Mouse (Mus musculus): ENCODE measurements around the gene Ngef. TPM values are rescaled to one million over a fixed set of nuclear protein-coding genes. Genes with fewer than 3 reads are reported as not detected.

The Ngef gene
- total RNA-seq (2014; fragmentation: Nextera tagmentation) = not detected in 2 replicates
- not detected in 2 replicates for total RNA-seq (2017)

DNA sequence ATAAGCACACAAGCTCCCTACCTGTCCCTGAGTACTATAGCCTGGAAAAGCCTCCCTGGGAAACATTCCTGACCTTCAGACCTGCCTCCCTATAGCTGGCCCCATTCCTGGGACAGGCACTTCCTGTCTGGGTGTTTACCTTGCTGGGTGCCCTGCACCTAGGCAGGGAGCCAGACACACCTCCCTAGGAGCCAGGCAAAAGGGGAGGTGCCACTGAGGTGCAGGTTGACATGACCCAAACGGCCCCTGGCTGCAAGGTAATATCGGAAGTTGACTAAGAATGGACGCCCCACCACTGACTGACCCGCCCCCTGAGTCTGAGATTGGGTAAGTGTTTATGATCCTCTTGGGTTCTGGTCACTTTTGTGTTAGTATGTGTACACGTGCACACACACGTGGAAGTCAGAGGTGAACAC, at the start of gene Ngef:
Ngef (minus strand) TSS at position 71 of the 416 bp plus-strand sequence.
- ATAC-seq (replicated peaks; ENCODE audit: low FRiP score, low TSS enrichment, poor library complexity, severe bottlenecking) = no peak

DNA sequence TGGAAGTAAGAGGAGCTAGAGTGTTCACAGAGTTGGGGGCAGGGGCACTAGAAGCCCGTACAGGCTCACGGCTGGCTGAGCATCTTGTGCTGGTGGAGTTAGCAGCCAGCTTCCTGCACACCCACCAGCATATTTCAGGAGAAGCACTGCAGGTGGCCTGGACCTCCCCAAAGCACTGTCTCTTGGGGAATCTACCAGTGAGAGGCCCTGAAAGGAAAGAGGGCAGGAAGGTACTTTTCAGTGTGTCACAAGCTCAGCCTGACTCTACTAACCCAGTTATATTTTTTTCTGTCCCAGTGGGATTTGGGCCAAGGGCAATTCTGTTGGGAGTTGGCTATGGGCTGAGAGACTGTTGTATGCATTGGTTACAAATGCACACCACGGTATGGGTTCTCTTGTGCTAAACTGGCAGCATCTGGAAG, 48.2 kb upstream of the Ngef start:
- no peak for ATAC-seq (replicated peaks; ENCODE audit: low FRiP score, low TSS enrichment, poor library complexity, severe bottlenecking)

DNA sequence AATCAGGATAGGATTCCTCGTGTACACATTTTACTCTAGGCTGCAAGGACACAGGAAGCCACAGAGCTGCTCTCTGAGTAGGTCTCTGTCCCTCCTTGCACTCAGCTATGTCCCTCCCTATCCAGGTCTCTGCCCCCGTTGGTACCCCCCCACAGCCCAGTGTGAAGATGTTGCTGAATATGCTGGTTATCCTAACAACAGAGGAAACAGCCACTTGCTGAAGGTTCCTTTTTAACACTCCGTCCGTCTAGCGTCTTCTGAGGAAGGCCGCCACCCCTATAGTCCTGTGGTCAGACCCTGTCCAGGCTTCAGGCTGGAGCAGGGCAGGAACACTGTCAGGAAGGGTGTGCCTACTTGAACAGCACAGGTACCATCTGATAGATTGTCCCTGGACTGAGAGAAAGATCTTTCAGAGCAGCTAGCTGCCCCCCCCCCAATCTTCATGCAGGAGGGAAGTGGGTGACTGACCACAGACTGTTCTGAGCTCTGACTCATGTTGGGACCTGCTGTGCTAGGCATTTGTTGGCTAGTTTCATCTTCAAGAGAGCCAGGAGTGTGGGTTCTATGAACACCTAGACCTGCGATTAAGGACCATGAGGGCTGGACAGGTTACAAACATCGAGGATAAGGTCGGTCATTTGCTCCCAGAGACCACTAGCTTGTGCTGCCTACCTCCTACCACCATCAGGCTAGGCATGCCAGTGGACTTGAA, 47.6 kb upstream of the Ngef start:
- ATAC-seq (replicated peaks; ENCODE audit: low FRiP score, low TSS enrichment, poor library complexity, severe bottlenecking) = no peak; the same call in 1 of the 2 replicates

GRCm38 (mm10) chr1:87620693-87621092, 47.0 kb upstream of the Ngef start:
- ATAC-seq (replicated peaks; ENCODE audit: low FRiP score, low TSS enrichment, poor library complexity, severe bottlenecking) = 0 out of 2 replicates have a peak, but pooled peaks have one; percentile 5

DNA sequence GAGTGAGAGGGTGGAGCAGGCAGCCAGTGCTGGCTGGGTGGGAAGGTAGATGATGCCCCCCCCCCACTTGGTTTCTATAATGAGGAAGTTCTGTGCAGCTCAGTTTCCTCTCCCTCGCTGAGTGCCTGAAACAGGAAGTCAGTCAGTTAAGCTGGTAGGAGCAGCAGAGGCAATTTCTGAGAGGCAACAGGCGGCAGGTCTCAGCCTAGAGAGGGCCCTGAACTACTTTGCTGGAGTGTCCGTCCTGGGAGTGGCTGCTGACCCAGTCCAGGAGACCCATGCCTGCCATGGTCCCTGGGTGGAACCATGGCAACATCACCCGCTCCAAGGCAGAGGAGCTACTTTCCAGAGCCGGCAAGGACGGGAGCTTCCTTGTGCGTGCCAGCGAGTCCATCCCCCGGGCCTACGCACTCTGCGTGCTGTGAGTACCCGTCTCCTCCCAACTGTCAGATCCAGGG, 46.6 kb upstream of the Ngef start, which contains the start of gene Inpp5d:
Inpp5d (plus strand) TSS at position 102 of the 458 bp plus-strand sequence.
- ATAC-seq (replicated peaks; ENCODE audit: low FRiP score, low TSS enrichment, poor library complexity, severe bottlenecking) = peak; percentile 66

DNA sequence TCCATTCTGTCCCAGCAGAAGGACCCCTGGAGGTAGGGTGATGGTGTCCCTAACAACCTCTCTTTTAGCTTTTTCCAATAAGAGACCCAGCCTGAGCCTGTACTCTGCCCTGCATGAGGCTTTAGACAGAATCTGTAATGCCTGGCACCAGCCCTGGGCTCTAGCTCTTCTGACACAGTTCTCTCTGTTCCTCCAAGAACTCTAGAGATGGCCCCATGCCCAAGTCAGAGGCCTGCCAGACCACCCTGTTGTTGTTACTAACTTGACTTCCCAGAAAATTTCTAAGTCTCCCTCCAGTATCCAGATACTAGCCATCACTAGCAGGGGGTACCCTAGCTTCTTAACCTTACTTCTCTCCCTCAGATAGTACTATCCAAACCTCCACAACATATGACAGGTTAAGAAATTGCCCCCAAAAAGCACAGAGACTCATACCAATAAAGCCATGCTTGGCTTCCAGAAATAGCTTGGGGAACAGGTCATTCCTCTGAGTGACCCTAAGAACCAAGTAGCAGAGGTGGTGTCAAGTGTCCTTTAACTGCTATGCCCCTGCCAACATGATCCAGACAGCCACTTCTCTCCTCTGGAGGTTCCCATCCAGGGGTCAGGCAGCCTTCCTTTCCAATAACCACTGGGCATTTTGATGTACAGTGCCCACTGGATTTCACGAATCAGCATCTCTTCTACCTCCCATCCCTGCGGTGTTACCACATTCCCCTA, 41.1 kb upstream of the Ngef start:
- ATAC-seq (replicated peaks; ENCODE audit: low FRiP score, low TSS enrichment, poor library complexity, severe bottlenecking) = no peak

- peak; percentile 60 for ATAC-seq (replicated peaks; ENCODE audit: low FRiP score, low TSS enrichment, poor library complexity, severe bottlenecking)
Observed at GRCm38 (mm10) chr1:87608416-87609046, 34.9 kb upstream of the Ngef start.

GRCm38 (mm10) chr1:87607385-87608091, 33.9 kb upstream of the Ngef start:
- ATAC-seq (replicated peaks; ENCODE audit: low FRiP score, low TSS enrichment, poor library complexity, severe bottlenecking) = peak; percentile 76

DNA sequence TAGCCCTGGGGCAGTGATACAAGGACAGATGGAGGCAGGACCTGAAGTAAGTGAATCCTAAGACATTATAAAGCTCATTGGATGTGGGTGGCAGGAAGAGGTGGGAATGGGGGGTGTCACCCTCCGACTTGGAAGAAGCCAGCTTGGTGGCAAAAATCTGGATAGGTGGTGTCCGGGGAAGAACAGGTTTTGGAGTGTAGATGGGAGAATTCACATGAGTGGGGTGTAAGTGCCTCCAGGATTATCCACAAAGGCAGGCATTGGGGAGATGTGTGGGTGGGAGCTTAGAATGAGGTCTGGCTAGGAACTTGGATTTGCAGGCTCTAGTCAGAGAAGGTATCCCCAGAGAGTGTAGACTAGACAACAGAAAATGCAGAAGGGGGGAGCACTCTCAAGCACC, 31.6 kb upstream of the Ngef start:
- no peak for ATAC-seq (replicated peaks; ENCODE audit: low FRiP score, low TSS enrichment, poor library complexity, severe bottlenecking)

DNA sequence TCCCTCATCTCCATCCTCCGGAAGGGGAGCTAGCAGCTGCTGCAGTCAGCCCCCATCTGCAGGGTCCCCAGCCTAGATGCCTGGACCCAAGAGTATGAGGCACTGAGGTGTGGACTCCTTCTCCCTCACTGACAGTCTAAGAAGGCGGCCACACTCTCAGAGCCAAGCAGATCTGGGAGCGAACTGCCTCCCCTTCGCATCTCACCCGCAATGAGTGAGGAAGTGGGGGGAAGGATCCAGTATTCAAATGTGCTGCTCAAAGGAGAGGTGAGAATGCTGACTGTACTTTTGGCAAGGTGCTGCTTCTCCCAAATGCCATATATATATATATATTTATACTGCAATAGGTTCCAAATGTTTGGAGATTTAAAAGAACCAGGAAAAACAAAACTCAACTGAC, 29.7 kb upstream of the Ngef start:
- ATAC-seq (replicated peaks; ENCODE audit: low FRiP score, low TSS enrichment, poor library complexity, severe bottlenecking) = no peak

GRCm38 (mm10) chr1:87601801-87602200, 28.1 kb upstream of the Ngef start:
- no peak for ATAC-seq (replicated peaks; ENCODE audit: low FRiP score, low TSS enrichment, poor library complexity, severe bottlenecking)

DNA sequence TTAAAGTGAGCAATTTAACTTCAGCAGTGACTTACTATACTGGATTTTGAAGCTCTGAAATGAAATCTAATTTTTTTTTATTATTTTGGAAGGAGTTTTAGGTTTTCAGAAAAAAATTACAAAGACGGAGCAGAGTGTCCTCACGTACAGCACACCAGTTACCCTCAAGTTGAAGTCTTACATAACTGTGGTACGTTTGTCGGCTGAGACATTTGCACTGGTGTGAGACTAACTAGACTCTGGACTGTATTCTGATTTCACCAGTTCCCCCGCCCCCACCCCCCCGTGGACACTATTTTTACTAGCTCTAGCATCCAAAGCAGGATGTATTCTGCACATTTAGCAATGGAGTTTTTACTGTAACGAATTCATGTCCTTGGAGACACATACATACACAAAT, 26.9 kb upstream of the Ngef start:
- ATAC-seq (replicated peaks; ENCODE audit: low FRiP score, low TSS enrichment, poor library complexity, severe bottlenecking) = no peak

GRCm38 (mm10) chr1:87594671-87595070, 21.0 kb upstream of the Ngef start:
- no peak for ATAC-seq (replicated peaks; ENCODE audit: low FRiP score, low TSS enrichment, poor library complexity, severe bottlenecking)

DNA sequence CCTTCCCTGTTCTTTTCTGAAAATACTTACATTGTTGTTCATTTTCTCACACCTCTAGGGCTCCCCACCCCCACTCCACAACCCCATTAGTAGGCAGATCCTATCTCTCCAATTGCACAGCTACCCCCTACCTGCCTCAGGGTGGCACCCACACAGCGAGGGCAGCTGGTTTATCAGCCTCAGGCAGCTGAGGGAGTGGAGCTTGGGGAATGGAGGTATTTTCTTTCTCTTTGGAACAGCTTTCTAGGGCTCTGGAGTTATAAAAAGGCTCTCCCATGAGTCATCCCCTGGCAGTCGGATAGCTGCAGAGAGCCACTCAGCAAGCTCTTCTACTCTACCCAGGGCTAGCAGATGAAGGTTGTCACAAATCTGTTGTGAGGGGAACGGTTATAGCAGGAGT, 20.6 kb upstream of the Ngef start:
- 0 out of 2 replicates have a peak, but pooled peaks have one; percentile 32 for ATAC-seq (replicated peaks; ENCODE audit: low FRiP score, low TSS enrichment, poor library complexity, severe bottlenecking)

- ATAC-seq (replicated peaks; ENCODE audit: low FRiP score, low TSS enrichment, poor library complexity, severe bottlenecking) = no peak
Observed at GRCm38 (mm10) chr1:87589980-87590379, 16.3 kb upstream of the Ngef start.

DNA sequence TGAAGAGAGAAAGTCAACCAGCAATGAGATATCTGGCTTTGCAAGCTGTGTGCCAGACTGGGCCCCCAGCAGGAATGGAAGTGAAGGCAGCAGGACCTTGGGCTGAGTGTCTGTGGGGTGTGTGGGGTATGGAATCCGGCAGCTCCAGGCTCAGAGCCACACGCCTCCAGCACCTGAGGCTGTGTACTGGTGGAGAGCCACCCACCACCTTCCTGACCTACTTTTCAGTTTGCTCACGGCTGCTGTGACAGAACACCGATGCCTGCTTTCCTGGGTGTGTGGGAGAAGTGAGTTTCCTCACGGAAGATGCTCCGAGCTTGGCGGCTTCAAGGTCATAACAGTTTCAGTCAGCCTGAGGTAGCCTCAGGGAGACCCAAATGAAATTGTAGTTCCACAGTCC, 15.5 kb upstream of the Ngef start:
- no peak for ATAC-seq (replicated peaks; ENCODE audit: low FRiP score, low TSS enrichment, poor library complexity, severe bottlenecking)

DNA sequence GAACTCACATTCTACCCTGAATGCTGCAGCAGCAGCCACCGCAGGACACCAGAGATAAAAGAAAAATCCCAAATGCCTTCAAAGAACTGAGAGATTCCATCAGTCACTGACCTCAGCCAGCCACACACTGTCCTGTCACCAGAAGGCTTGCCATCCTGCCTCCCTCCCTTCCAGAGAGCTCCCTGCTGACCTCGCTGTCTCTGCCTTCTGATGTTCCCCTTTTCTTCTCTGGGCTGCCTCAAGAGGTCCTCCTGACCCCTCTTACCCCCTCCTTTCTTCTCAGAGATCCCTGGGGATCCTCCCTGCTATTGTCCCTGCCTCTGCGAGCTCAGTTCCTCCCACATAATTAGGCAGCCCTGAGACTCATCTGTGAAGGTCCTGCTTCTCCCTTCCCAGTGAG, 7.2 kb upstream of the Ngef start:
- no peak for ATAC-seq (replicated peaks; ENCODE audit: low FRiP score, low TSS enrichment, poor library complexity, severe bottlenecking)

GRCm38 (mm10) chr1:87578965-87579364, 5.3 kb upstream of the Ngef start:
- no peak for ATAC-seq (replicated peaks; ENCODE audit: low FRiP score, low TSS enrichment, poor library complexity, severe bottlenecking)

- ATAC-seq (replicated peaks; ENCODE audit: low FRiP score, low TSS enrichment, poor library complexity, severe bottlenecking) = no peak
Observed at GRCm38 (mm10) chr1:87574785-87575184, 1.1 kb upstream of the Ngef start.

GRCm38 (mm10) chr1:87574353-87574752, 683 bp upstream of the Ngef start:
- ATAC-seq (replicated peaks; ENCODE audit: low FRiP score, low TSS enrichment, poor library complexity, severe bottlenecking) = no peak

All from megakaryocyte-erythroid progenitor cell, adult 5-6 weeks (primary cell).